Mouse (Mus musculus) midbrain, embryonic 16.5 days (tissue): Measurements from ENCODE around the gene Snx29. TPM values are rescaled to one million over a fixed set of nuclear protein-coding genes. Genes with fewer than 3 reads are reported as not detected.

ENCODE experiments used
- ATAC-seq: fragments of 200-750 bp; cut with Nextera tagmentation; 2 replicates; pipeline ENCODE4 v1.8.0; 2017; ENCODE audit warnings: moderate TSS enrichment
- H3K27ac ChIP-seq: fragments of 300-500 bp; sonication (generic); 2 replicates; pipeline ENCODE4 v1.5.1; 2014; ENCODE audit warnings: mild to moderate bottlenecking, low read length, mixed read lengths
- H3K27me3 ChIP-seq: fragments of 300-500 bp; sonication (generic); 2 replicates; pipeline ENCODE4 v1.6.1; 2014; ENCODE audit warnings: low read depth, low read length, mixed read lengths; ENCODE audit not compliant: control insufficient read depth, insufficient read depth
- H3K36me3 ChIP-seq: fragments of 300-500 bp; sonication (generic); 2 replicates; pipeline ENCODE4 v1.6.1; 2014; ENCODE audit warnings: mild to moderate bottlenecking, low read length, moderate library complexity, mixed read lengths; ENCODE audit not compliant: control insufficient read depth, insufficient read depth
- H3K4me1 ChIP-seq: fragments of 300-500 bp; sonication (generic); 2 replicates; pipeline ENCODE4 v1.6.1; 2014; ENCODE audit warnings: mild to moderate bottlenecking, low read length, mixed read lengths; ENCODE audit not compliant: control insufficient read depth, insufficient read depth
- H3K4me2 ChIP-seq: fragments of 300-500 bp; sonication (generic); 2 replicates; pipeline ENCODE4 v1.6.1; 2014; ENCODE audit warnings: mild to moderate bottlenecking, low read length, mixed read lengths
- H3K4me3 ChIP-seq: fragments of 300-500 bp; sonication (generic); 2 replicates; pipeline ENCODE4 v1.5.1; 2014; ENCODE audit warnings: low read depth, mild to moderate bottlenecking, low read length, moderate library complexity, mixed read lengths
- H3K9ac ChIP-seq: fragments of 300-500 bp; sonication (generic); 2 replicates; pipeline ENCODE4 v1.6.1; 2014; ENCODE audit warnings: low read depth, low read length, mixed read lengths
- H3K9me3 ChIP-seq: fragments of 300-500 bp; sonication (generic); replicated peaks from 2 replicates; pipeline ENCODE4 v1.6.1; 2014; ENCODE audit warnings: mild to moderate bottlenecking, low read length, mixed read lengths; ENCODE audit not compliant: control insufficient read depth, poor library complexity, severe bottlenecking
- WGBS: fragments of 180-500 bp; shearing (Covaris S2); extraction: QIAGEN DNeasy Blood & Tissue Kit; methylation state at CpG from one replicate; pipeline ENCODE4 v1.1.7; 2014; 5-methylcytosine and 5-hydroxymethylcytosine counted together
- polyA plus RNA-seq: library from polyadenylated mRNA; unstranded; fragments of >200 nt; fragmentation: Nextera tagmentation; extraction: Ambion mirVana; gene quantifications from 2 replicates; pipeline ENCODE4 v1.2.1, GENCODE M21; 2015

Snx29 gene
- polyA plus RNA-seq, 1 experiment from 2014 or later = 16.8 TPM

DNA sequence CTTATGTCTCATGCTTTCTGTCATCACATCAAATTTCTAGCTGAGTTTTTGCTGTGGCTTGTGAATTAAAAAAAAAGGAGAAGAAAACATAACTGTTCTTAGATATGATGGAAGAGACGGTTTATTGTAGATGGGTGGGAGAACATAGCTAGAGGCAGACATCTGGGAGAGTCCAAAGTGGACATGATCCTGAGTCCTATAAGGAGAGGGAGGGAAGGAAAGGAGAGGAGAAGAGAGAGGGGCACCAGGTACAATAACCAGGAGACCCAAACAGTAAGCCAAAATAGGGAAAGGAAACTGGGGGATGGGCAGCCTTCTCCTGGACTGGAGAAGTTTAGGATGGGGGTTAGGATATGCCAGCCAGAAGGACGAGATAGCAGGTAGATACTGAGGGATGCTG is 239.0 kb downstream of the Snx29 start:
- 80% methylated on average over 2 of the region's 2 CpGs for WGBS
- Histone ChIP-seq H3K9me3 (no peaks in the 10 kb centered on the region), H3K27ac (no peak overlapping the region), H3K36me3 (no peaks in the 10 kb centered on the region), H3K4me3 (no peak overlapping the region), H3K4me2 (no peak overlapping the region), H3K27me3 (no peaks in the 10 kb centered on the region), H3K4me1 (peaks cover 2% of the 10 kb centered on the region; the same call in 1 of the 2 replicates), H3K9ac (no peak overlapping the region)
- ATAC-seq = no peak

DNA sequence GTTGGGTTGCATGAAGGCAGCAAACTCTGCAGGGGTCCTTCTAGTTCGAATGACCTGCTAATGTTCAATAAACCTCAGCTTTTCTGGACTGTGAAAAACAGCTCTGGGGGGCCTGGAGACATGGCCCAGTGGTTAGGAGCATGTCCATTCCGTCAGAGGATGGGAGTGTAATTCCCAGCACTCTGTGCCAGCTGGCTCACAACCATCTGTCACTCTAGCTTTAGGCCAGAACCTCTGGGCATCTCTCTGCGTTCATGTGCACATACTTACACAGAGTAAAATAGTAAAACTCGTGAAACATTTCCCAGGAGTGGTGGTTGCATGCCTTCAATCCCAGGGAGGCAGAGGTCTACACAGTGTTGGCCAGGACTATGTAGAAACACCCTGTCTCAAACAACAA is 241.1 kb downstream of the Snx29 start:
- no peak overlapping the region for H3K27ac ChIP-seq
- no peak overlapping the region for H3K4me3 ChIP-seq
- 0 out of 2 replicates have a peak, but pooled peaks have one; percentile 40 for ATAC-seq
- peaks cover 2% of the 10 kb centered on the region; the same call in 1 of the 2 replicates for H3K4me1 ChIP-seq
- no peak overlapping the region for H3K4me2 ChIP-seq
- H3K9ac ChIP-seq = no peak overlapping the region
- WGBS = 51% methylated on average over 4 of the region's 4 CpGs
- H3K36me3 ChIP-seq = no peaks in the 10 kb centered on the region
- H3K9me3 ChIP-seq = no peaks in the 10 kb centered on the region
- H3K27me3 ChIP-seq = no peaks in the 10 kb centered on the region

- 82% methylated on average over 11 of the region's 11 CpGs for WGBS
- Histone ChIP-seq H3K27ac (no peak overlapping the region), H3K4me2 (no peak overlapping the region), H3K9me3 (no peaks in the 10 kb centered on the region), H3K4me1 (peaks cover 6% of the 10 kb centered on the region; the same call in 1 of the 2 replicates), H3K27me3 (no peaks in the 10 kb centered on the region), H3K4me3 (no peak overlapping the region), H3K9ac (no peak overlapping the region), H3K36me3 (no peaks in the 10 kb centered on the region)
- no peak for ATAC-seq
Observed at GRCm38 (mm10) chr16:11565126-11565525, 242.4 kb downstream of the Snx29 start.

GRCm38 (mm10) chr16:11567594-11567993 is 244.9 kb downstream of the Snx29 start:
- H3K4me1 ChIP-seq = peaks cover 6% of the 10 kb centered on the region; the same call in 1 of the 2 replicates
- H3K4me2 ChIP-seq = no peak overlapping the region
- no peak overlapping the region for H3K4me3 ChIP-seq
- H3K27me3 ChIP-seq = no peaks in the 10 kb centered on the region
- H3K9me3 ChIP-seq = no peaks in the 10 kb centered on the region
- 89% methylated on average over 3 of the region's 3 CpGs for WGBS
- no peak overlapping the region for H3K27ac ChIP-seq
- no peaks in the 10 kb centered on the region for H3K36me3 ChIP-seq
- no peak for ATAC-seq
- no peak overlapping the region for H3K9ac ChIP-seq

- Histone ChIP-seq H3K27ac (no peak overlapping the region), H3K4me2 (no peak overlapping the region), H3K27me3 (no peaks in the 10 kb centered on the region), H3K4me3 (no peak overlapping the region), H3K9me3 (no peaks in the 10 kb centered on the region), H3K4me1 (peaks cover 6% of the 10 kb centered on the region; the same call in 1 of the 2 replicates), H3K9ac (no peak overlapping the region), H3K36me3 (no peaks in the 10 kb centered on the region)
- WGBS = 74% methylated on average over 4 of the region's 4 CpGs
- ATAC-seq = no peak
Observed at GRCm38 (mm10) chr16:11568095-11568494, 245.4 kb downstream of the Snx29 start.

DNA sequence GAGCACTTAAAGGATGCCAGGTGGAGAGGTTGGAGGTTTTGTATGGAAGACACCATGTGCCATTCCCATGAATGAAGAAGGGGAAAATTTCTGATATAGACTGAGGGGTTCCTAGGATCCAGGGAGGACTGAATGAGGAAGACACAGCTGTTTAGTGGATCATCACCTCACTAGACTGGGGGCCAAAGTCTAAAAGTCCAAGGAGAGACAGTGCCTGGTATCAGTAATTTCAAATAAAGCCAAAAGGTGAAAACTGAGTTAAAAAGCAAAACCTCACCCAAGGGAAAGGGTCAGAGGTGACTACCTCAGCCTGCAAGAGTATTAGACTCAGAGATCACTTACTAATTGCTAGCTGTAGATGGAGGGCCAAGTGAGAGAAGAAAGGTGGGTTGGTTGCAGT is 245.9 kb downstream of the Snx29 start:
- Histone ChIP-seq H3K9me3 (no peaks in the 10 kb centered on the region), H3K4me3 (no peak overlapping the region), H3K36me3 (no peaks in the 10 kb centered on the region), H3K9ac (no peak overlapping the region), H3K4me1 (peaks cover 6% of the 10 kb centered on the region; the same call in 1 of the 2 replicates), H3K4me2 (no peak overlapping the region), H3K27me3 (no peaks in the 10 kb centered on the region), H3K27ac (no peak overlapping the region)
- ATAC-seq = no peak

DNA sequence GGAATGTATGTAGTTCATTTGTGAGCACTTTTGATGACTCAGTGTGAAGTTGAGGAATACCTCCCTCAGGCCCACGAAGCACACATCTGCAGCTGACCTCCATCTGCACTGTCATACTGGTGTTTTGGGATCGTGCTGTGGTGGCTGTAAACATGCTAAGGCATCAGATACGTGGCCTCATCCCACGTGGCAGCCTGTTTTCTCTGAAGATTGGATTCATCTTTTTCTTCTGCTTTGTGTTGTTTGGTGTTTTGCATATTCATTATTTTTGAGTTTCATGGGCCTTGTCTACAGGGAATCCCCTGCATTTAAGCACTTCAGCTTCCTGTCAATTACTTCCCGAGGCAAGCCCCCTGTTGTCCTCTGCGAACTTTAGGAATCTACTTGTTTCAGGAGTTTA is 246.4 kb downstream of the Snx29 start:
- 54% methylated on average over 6 of the region's 6 CpGs for WGBS
- Histone ChIP-seq H3K27ac (no peak overlapping the region), H3K9me3 (no peaks in the 10 kb centered on the region), H3K4me2 (no peak overlapping the region), H3K27me3 (no peaks in the 10 kb centered on the region), H3K9ac (no peak overlapping the region), H3K4me3 (no peak overlapping the region), H3K36me3 (no peaks in the 10 kb centered on the region), H3K4me1 (peaks cover 6% of the 10 kb centered on the region; the same call in 1 of the 2 replicates)
- no peak for ATAC-seq

GRCm38 (mm10) chr16:11570072-11570471 is 247.4 kb downstream of the Snx29 start:
- Histone ChIP-seq H3K9me3 (no peaks in the 10 kb centered on the region), H3K27me3 (no peaks in the 10 kb centered on the region)
- no peak for ATAC-seq

GRCm38 (mm10) chr16:11574517-11574916 is 251.8 kb downstream of the Snx29 start:
- no peak overlapping the region for H3K4me3 ChIP-seq
- H3K9me3 ChIP-seq = no peaks in the 10 kb centered on the region
- no peaks in the 10 kb centered on the region for H3K27me3 ChIP-seq
- no peak overlapping the region for H3K4me2 ChIP-seq
- H3K4me1 ChIP-seq = no peaks in the 10 kb centered on the region
- no peaks in the 10 kb centered on the region for H3K36me3 ChIP-seq
- no peak overlapping the region for H3K27ac ChIP-seq
- ATAC-seq = no peak
- WGBS = 85% methylated on average over 3 of the region's 3 CpGs
- H3K9ac ChIP-seq = no peak overlapping the region

More at GRCm38 (mm10) chr16:11570072-11570471, 247.4 kb downstream of the Snx29 start:
- 50% methylated on average over 2 of the region's 2 CpGs for WGBS
- no peak overlapping the region for H3K4me3 ChIP-seq
- H3K4me1 ChIP-seq = peaks cover 4% of the 10 kb centered on the region; the same call in 1 of the 2 replicates
- H3K4me2 ChIP-seq = no peak overlapping the region
- no peak overlapping the region for H3K27ac ChIP-seq
- H3K9ac ChIP-seq = no peak overlapping the region
- no peaks in the 10 kb centered on the region for H3K36me3 ChIP-seq
